Comparison of ENCODE assay signal across 12 mouse cellular contexts in the genomic region with DNA sequence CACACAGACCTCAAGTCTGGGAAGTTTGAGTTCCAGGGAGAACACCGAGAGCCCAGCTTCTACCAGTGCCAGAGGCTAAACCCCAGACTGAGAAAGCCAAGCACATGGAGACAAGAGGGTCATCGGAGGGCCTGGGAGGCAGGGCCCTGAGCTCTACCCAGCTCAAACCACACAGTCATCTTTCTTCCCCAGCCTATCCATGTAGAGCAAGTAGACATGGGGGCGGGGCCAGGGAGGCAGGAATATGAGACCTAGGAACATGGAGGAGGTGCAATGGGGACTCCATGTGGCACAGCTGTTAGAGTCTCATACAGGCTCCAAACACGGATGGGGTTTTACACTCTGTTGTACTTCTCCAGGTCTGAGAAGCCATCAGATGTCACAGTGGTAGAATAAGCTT. TPM values are rescaled to one million over a fixed set of nuclear protein-coding genes. Genes with fewer than 3 reads are reported as not detected.
DNase-seq lines count a peak whose midpoint lies in the region; ATAC-seq and TF ChIP-seq lines count a peak whose summit lies in the region.
"Had no signal": no experiment of that assay in that cellular context is flagged by ENCODE, and none has a peak within 500 bp of the region (broad histone marks: within the 10 kb centered on the region; RNA-seq: fewer than 3 reads in every experiment).

No protein-coding gene starts in this region.

- H3K4me3 ChIP-seq in hindbrain, embryonic 11.5 days (ENCODE audit: low read depth, low read length): no peak overlapping the region
- H3K4me3 ChIP-seq in hindbrain, embryonic 13.5 days: no peak overlapping the region
- no peak overlapping the region for H3K4me3 ChIP-seq in kidney, embryonic 15.5 days (replicated peaks)
- no peak overlapping the region for H3K4me3 ChIP-seq in liver, postnatal 0 days (ENCODE audit: low read depth, low read length)
- H3K4me3 ChIP-seq: hindbrain, embryonic 12.5 days had no signal

- H3K36me3 ChIP-seq in hindbrain, embryonic 11.5 days (ENCODE audit: control insufficient read depth, insufficient read depth, low read length): no peaks in the 10 kb centered on the region
- H3K36me3 ChIP-seq in hindbrain, embryonic 13.5 days: no peaks in the 10 kb centered on the region
- no peaks in the 10 kb centered on the region for H3K36me3 ChIP-seq in kidney, embryonic 15.5 days
- no peaks in the 10 kb centered on the region for H3K36me3 ChIP-seq in liver, postnatal 0 days (replicated peaks; ENCODE audit: insufficient read depth, low read length)
- H3K36me3 ChIP-seq: hindbrain, embryonic 12.5 days had no signal

- TF ChIP-seq CTCF in liver, postnatal 0 days (IDR thresholded peaks at IDR 0.05; ENCODE audit: low read depth): no peak

- DNase-seq in hindbrain, embryonic 11.5 days (ENCODE audit: low spot score): peak; percentile 33
- DNase-seq in brain, adult 2 months (ENCODE audit: low read depth, low spot score): peak; percentile 35
- peak; percentile 59 for DNase-seq in lung, postnatal 36 days
- DNase-seq in layer of hippocampus, adult 8-10 months (ENCODE audit: low spot score in 2 of 2): no peak
- no peak for DNase-seq in frontal cortex, postnatal 14 days (ENCODE audit: low spot score in 2 of 2)
- no peak for DNase-seq in liver, postnatal 0 days
- DNase-seq: cerebellum, adult 18-20 months; layer of hippocampus, postnatal 36 days had no signal

- H3K9me3 ChIP-seq in hindbrain, embryonic 11.5 days (ENCODE audit: control insufficient read depth, low read length): no peaks in the 10 kb centered on the region
- no peaks in the 10 kb centered on the region for H3K9me3 ChIP-seq in hindbrain, embryonic 13.5 days
- H3K9me3 ChIP-seq in kidney, embryonic 15.5 days (replicated peaks): no peaks in the 10 kb centered on the region
- H3K9me3 ChIP-seq in liver, postnatal 0 days (ENCODE audit: low read length): no peaks in the 10 kb centered on the region
- H3K9me3 ChIP-seq: hindbrain, embryonic 12.5 days had no signal

- WGBS in hindbrain, embryonic 11.5 days: 74% methylated on average over 4 of the region's 4 CpGs
- 76% methylated on average over 4 of the region's 4 CpGs for WGBS in hindbrain, embryonic 13.5 days
- WGBS in kidney, embryonic 15.5 days: 41% methylated on average over 4 of the region's 4 CpGs
- 52% methylated on average over 4 of the region's 4 CpGs for whole genome bisulfite sequencing in liver, postnatal 0 days (ENCODE audit: insufficient replicate concordance)

- no peak overlapping the region for H3K9ac ChIP-seq in hindbrain, embryonic 11.5 days (ENCODE audit: low read depth, low read length)
- H3K9ac ChIP-seq in hindbrain, embryonic 13.5 days: no peak overlapping the region
- H3K9ac ChIP-seq in kidney, embryonic 15.5 days: no peak overlapping the region
- H3K9ac ChIP-seq in liver, postnatal 0 days (replicated peaks): no peak overlapping the region
- H3K9ac ChIP-seq: hindbrain, embryonic 12.5 days had no signal

- H3K27ac ChIP-seq in hindbrain, embryonic 11.5 days (ENCODE audit: low read depth, low read length): no peak overlapping the region
- no peak overlapping the region for H3K27ac ChIP-seq in hindbrain, embryonic 13.5 days
- no peak overlapping the region for H3K27ac ChIP-seq in kidney, embryonic 15.5 days
- H3K27ac ChIP-seq in liver, postnatal 0 days (ENCODE audit: low read depth): no peak overlapping the region
- H3K27ac ChIP-seq: hindbrain, embryonic 12.5 days had no signal

- no peak for ATAC-seq in hindbrain, embryonic 11.5 days (ENCODE audit: low FRiP score)
- no peak for ATAC-seq in hindbrain, embryonic 13.5 days (ENCODE audit: low FRiP score)
- peak; percentile 67; the same call in 1 of the 2 replicates for ATAC-seq in kidney, embryonic 15.5 days (replicated peaks; ENCODE audit: low FRiP score)
- ATAC-seq in liver, postnatal 0 days: no peak

- no peak for TF ChIP-seq EP300 in liver, postnatal 0 days (IDR thresholded peaks at IDR 0.05; ENCODE audit: low read depth)

- no peaks in the 10 kb centered on the region for H3K27me3 ChIP-seq in hindbrain, embryonic 11.5 days (ENCODE audit: control insufficient read depth, insufficient read depth, low read length)
- H3K27me3 ChIP-seq in hindbrain, embryonic 13.5 days: 0 out of 2 replicates have a peak, but pooled peaks cover 5% of the 10 kb centered on the region
- 0 out of 2 replicates have a peak, but pooled peaks cover 4% of the 10 kb centered on the region for H3K27me3 ChIP-seq in kidney, embryonic 15.5 days
- no peaks in the 10 kb centered on the region; the same call in 1 of the 2 replicates for H3K27me3 ChIP-seq in liver, postnatal 0 days (ENCODE audit: insufficient read depth, low read length)
- H3K27me3 ChIP-seq: hindbrain, embryonic 12.5 days had no signal

- no peaks in the 10 kb centered on the region for H3K4me1 ChIP-seq in hindbrain, embryonic 11.5 days (replicated peaks; ENCODE audit: control insufficient read depth, insufficient read depth, low read length)
- H3K4me1 ChIP-seq in hindbrain, embryonic 13.5 days (replicated peaks): peaks cover 19% of the 10 kb centered on the region
- peaks cover 35% of the 10 kb centered on the region for H3K4me1 ChIP-seq in kidney, embryonic 15.5 days
- no peaks in the 10 kb centered on the region for H3K4me1 ChIP-seq in liver, postnatal 0 days (ENCODE audit: insufficient read depth)

- H3K4me2 ChIP-seq in hindbrain, embryonic 11.5 days (replicated peaks; ENCODE audit: low read depth, low read length): no peak overlapping the region
- H3K4me2 ChIP-seq in hindbrain, embryonic 13.5 days: no peak overlapping the region
- H3K4me2 ChIP-seq in kidney, embryonic 15.5 days: no peak overlapping the region
- H3K4me2 ChIP-seq in liver, postnatal 0 days (ENCODE audit: low read depth, low read length): no peak overlapping the region
- H3K4me2 ChIP-seq: hindbrain, embryonic 12.5 days had no signal

RNA-seq across cellular contexts. Expression of gene Ubxn10, which starts 8.9 kb away (rescaled TPM):
- 2.8 and 4.3 TPM in 2 replicates for polyA plus RNA-seq in hindbrain, embryonic 11.5 days (2014; fragmentation: Nextera tagmentation; extraction: Ambion mirVana)
- 3.8 and 4.1 TPM in 2 replicates for polyA plus RNA-seq in hindbrain, embryonic 13.5 days (2015; fragmentation: Nextera tagmentation; extraction: Ambion mirVana)
- 1.0 and 1.8 TPM in 2 replicates for polyA plus RNA-seq in kidney, embryonic 15.5 days (2015; fragmentation: Nextera tagmentation; extraction: Ambion mirVana)
- 1 to 10 TPM; 1.1 to 1.9 (median 1.5) TPM for total RNA-seq in layer of hippocampus, adult 8-10 months (2022)
- 0.05 and 0.08 TPM in 2 replicates for polyA plus RNA-seq in liver, postnatal 0 days (2015; fragmentation: Nextera tagmentation; extraction: Ambion mirVana)

RNA-seq across cellular contexts. Expression of gene Pla2g2f, which starts 11.5 kb away (rescaled TPM):
- polyA plus RNA-seq in hindbrain, embryonic 11.5 days (2014; fragmentation: Nextera tagmentation; extraction: Ambion mirVana): 0.12 TPM in 1 of 2 replicates, not detected in the other
- 0.06 and 0.13 TPM in 2 replicates for polyA plus RNA-seq in hindbrain, embryonic 13.5 days (2015; fragmentation: Nextera tagmentation; extraction: Ambion mirVana)
- 0.19 and 0.93 TPM in 2 replicates for polyA plus RNA-seq in kidney, embryonic 15.5 days (2015; fragmentation: Nextera tagmentation; extraction: Ambion mirVana)
- 1 to 10 TPM in 2 of 4 experiments, under 1 TPM in 2; 0.87 to 2.1 (median 1.1) TPM for total RNA-seq in layer of hippocampus, adult 8-10 months (2022)
- not detected in 2 replicates for polyA plus RNA-seq in liver, postnatal 0 days (2015; fragmentation: Nextera tagmentation; extraction: Ambion mirVana)
- total RNA-seq: gastrocnemius, postnatal 4 days had no signal
- polyA plus RNA-seq: hindbrain, embryonic 12.5 days had no signal

RNA-seq across cellular contexts. Expression of gene Pla2g2c, which starts 21.3 kb away (rescaled TPM):
- polyA plus RNA-seq in hindbrain, embryonic 11.5 days (2014; fragmentation: Nextera tagmentation; extraction: Ambion mirVana): 0.48 and 0.68 TPM in 2 replicates
- polyA plus RNA-seq in hindbrain, embryonic 13.5 days (2015; fragmentation: Nextera tagmentation; extraction: Ambion mirVana): 0.44 and 0.91 TPM in 2 replicates
- 0.33 and 0.45 TPM in 2 replicates for polyA plus RNA-seq in kidney, embryonic 15.5 days (2015; fragmentation: Nextera tagmentation; extraction: Ambion mirVana)
- under 1 TPM in 3 of 4 experiments, not detected in 1; 0.26 to 0.54 (median 0.32) TPM for total RNA-seq in layer of hippocampus, adult 8-10 months (2022)
- polyA plus RNA-seq in liver, postnatal 0 days (2015; fragmentation: Nextera tagmentation; extraction: Ambion mirVana): not detected in 2 replicates

RNA-seq across cellular contexts. Expression of gene Pla2g2d, which starts 29.7 kb away (rescaled TPM):
- 0.84 and 1.5 TPM in 2 replicates for polyA plus RNA-seq in hindbrain, embryonic 11.5 days (2014; fragmentation: Nextera tagmentation; extraction: Ambion mirVana)
- 0.90 and 1.8 TPM in 2 replicates for polyA plus RNA-seq in hindbrain, embryonic 13.5 days (2015; fragmentation: Nextera tagmentation; extraction: Ambion mirVana)
- 0.21 TPM in 1 of 2 replicates, not detected in the other for polyA plus RNA-seq in kidney, embryonic 15.5 days (2015; fragmentation: Nextera tagmentation; extraction: Ambion mirVana)
- total RNA-seq in layer of hippocampus, adult 8-10 months (2022): under 1 TPM; 0.23 to 0.62 (median 0.43) TPM
- polyA plus RNA-seq in liver, postnatal 0 days (2015; fragmentation: Nextera tagmentation; extraction: Ambion mirVana): 0.05 and 0.06 TPM in 2 replicates
- total RNA-seq: gastrocnemius, postnatal 4 days had no signal

Comparison
In these comparisons a context has a peak if more than half of its experiments do, and no peak if none do; other contexts are left out.
1. DNase-seq: peak in hindbrain, embryonic 11.5 days (single experiment), brain, adult 2 months (single experiment) and lung, postnatal 36 days (single experiment); none in layer of hippocampus, adult 8-10 months (0 of 2), frontal cortex, postnatal 14 days (0 of 2) and liver, postnatal 0 days (single experiment).